Mouse (Mus musculus) adrenal gland, adult 8-10 months (tissue): Measurements from ENCODE around the gene Angptl8. TPM values are rescaled to one million over a fixed set of nuclear protein-coding genes. Genes with fewer than 3 reads are reported as not detected.
"Not testable (repeated sequence)": the region's sequence is repeated elsewhere in the genome, so short reads cannot be mapped to it uniquely, and the experiment has no call there.

Experiments
- DNase-seq: peaks from one replicate; pipeline ENCODE4 v3.0.0; 2022
- total RNA-seq, 4 experiments: library from RNA; stranded (reverse); gene quantifications; 2 replicates each; pipeline ENCODE4 v1.2.4; 2022

Angptl8 gene
- total RNA-seq, 4 experiments from 2014 or later, result 1.5 to 12.0 (median 7.7) TPM

DNA sequence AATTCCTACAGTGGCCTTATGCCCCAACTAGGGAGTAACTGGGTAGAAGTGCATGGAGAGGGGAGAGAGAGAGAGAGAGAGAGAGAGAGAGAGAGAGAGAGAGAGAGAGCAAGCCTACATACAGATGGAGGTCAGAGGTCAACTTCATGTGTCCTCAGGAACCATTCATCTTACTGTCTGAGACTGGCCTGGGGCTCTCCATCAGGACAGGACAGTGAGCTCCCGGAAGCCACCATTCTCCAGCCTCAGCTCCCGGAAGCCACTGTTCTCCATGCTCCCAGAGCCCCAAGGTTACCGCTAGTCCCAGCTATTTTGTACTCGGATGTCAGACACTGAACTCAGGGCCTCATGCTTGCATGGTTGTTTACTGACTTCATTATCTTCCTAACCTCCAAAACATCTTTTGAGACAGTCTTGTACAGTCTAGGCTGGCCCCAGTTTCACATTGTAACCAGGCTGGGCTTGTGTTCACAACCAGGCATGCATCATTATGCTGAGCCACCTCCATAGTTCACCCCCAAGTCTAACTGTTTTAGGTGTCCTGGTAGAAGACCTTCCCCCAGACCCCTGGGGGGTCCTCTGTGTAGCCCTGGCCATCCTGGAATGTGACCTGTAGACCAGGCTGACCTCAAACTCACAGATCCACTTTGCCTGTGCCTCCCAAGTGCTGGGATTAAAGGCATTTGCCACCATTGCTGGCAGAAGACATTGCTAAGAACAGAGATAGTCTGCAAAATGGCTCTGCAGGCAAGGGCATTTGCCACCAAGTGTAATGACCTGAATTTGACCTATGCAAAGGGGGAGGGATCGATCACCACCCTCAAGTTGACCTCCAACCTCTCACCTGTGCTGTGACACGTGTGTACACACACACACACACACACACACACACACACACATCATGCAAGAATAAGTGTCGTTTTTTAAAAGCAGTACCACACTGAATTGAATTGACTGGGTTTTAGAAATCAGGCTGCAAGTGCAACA is 14.7 kb downstream of the Angptl8 start:
- DNase-seq, result no peak

DNA sequence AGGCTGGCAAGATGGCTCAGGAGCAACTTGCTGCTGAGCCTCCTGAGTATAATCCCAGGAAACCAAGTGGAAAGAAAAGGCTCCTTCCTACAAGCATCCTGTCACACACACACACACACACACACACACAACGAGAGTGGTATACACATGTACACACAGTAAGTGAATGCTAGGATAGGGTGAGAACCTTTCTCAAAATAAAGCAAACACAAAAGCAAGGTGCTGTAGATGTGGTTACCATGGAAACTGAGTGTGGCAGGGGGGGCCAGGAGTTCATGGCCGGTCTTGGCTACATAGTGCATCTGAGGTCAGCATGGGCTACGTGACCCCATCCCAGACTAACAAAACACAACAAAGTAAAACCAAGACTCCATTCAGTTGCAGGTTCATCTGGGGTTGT is 15.8 kb downstream of the Angptl8 start:
- no peak for DNase-seq

DNA sequence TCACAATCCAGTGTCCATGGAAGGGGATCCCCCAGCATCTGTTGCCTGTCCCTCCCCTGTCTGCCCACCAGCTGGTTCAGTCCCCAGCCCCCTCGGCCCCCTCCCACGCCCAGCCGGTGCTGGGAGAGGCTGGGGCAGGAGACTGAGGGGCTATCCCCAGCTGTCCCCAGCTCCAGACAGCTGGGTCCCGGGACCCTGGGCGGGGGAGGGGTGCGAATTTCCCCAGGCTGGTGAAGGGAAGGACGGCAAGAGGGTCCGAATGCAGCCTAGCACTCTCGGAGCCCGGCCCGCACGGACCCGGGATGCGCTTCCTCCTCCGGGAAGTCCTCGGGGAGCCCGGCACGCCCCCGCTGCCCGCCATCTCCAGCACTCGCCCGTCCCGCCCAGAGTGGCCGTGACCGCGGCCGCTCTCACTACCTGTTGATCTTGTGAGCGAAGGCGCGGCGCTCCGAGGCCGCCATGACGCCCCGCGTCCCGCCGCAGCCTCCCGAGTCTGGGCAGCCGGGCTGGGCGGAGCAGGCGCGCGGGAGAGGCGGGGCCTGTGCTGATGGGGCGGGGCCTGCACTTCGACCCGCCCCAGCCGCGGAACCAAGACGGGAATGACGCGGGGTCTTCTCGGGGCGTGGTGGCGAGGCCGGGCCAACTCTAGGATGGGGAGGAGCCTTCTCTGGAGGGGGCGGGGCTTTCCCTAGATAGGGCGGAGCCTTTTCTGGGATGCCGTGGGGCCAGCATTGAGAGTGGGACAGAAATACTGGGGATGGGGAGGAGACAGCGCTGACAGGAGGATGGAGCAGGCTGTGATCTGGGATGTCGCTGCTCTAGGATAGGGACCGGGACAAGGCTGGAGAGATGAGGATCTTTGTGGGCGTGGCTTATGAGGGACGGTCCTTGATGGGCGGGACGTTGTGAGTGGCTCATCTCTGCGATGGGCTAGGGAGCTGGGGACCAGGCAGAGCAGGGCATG is 17.1 kb downstream of the Angptl8 start, which contains the start of gene Dock6:
Gene Dock6 (minus strand): TSS at position 508 of the 964 bp plus-strand sequence.
- peak; percentile 85 for DNase-seq

DNA sequence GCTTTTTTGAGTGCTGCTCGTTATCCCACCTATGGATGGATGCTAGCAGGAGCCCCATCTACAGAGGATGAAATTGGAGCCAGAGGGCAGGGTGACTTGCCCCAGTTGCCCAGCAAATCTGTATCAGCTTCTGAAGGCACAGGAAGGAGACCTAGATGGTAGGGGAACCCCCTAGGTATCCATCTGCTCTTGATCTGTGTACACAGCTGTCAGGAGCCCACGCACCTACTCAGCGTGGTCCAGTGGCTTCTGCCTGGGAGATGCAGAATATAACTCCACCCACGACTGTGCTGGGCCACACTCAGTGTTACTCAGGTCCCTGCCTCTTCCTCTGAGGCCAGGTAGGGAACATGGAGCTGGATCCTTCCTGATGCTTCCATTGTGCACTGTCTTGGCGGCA is 18.7 kb downstream of the Angptl8 start:
- no peak for DNase-seq

DNA sequence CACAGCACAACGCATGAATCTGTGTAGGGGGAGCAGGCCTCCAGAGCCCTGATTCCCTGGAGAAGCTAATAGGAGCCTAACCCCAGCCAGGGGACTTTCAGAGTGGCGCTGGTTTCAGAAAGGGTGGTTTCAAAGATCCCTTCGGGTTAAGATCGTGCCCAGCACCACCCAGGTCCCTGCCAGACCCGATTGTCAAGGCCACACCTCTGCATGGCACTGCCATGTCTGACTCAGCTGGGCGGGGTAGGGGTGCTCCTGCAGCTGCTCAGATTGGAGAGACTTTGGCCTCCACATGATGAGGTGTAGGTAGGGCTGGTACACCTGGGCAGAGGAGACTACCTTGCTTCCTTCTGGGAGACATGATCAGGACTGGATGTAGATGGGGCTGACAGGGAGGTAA is 19.6 kb downstream of the Angptl8 start:
- no peak for DNase-seq

DNA sequence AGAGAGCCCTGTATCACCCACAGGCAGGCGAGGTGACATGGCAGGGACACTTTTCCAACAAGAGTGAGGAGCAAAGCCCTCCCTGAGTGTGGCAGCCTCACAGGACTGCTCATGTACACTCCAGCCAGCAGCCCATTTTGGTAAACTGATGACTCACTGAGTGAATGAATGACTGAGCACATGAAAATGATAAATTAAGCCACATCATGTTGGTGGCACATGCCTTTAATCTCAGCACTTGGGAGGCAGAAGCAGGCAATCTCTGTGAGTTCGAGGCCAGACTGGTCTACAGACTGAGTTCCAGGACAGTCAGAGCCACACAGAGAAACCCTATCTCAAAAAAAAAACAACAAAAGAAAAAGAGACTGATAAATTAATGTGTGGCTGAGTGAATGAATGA is 22.2 kb downstream of the Angptl8 start:
- DNase-seq, result no peak

DNA sequence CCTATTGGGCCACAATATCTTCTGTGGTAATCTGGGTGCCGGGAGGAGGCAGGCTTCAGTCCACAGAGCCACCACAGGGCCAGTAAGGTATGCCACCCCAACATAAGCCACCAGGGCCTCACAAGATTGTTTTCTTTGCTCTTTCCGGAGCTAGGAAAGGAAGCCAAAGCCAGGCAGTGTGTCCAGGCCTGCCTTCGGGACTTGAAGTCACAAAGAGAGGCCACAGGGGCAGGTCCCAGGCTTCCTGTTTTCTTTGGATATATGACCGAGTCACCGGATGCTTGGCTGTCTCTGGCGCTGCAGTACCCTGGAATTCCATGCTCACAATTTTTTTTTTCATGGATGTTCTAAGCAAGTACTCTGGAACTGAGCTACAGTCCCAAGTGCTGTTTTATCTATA is 22.8 kb downstream of the Angptl8 start:
- DNase-seq, result peak; percentile 65

DNA sequence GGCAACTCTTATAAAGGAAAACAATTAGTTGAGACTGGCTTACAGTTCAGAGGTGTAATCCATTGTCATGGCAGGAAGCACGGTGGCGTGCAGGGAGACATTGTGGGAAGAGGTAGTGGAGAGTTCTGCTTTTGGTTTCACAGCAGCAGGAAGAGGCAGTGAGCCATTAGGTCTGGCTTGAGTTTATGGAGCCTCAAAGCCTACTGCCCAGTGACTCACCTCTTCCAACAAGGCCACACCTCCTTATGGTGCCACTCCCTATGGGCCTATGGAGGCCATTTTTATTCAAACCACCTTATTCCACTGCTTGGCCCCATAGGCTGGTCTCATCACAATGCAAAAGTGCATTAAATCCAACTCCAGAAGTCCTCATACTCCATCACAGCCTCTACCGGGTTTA is 24.3 kb downstream of the Angptl8 start:
- no peak for DNase-seq

DNA sequence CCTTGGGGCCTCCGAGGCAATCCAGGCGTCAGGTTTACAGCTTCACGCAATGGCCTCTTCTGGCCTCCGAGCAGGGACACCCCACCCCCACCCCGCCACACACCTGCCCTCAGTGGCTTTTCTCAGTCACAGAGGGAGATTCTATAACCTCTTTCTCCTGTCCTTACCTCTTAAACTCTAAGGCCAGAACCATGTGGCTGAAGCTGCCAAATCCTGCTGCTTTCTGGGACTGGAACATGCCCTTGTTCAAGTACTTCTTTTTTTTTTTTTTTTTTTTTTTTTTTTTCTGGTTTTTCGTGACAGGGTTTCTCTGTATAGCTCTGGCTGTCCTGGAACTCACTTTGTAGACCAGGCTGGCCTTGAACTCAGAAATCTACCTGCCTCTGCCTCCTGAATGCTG is 25.0 kb downstream of the Angptl8 start:
- not testable (repeated sequence) for DNase-seq

DNA sequence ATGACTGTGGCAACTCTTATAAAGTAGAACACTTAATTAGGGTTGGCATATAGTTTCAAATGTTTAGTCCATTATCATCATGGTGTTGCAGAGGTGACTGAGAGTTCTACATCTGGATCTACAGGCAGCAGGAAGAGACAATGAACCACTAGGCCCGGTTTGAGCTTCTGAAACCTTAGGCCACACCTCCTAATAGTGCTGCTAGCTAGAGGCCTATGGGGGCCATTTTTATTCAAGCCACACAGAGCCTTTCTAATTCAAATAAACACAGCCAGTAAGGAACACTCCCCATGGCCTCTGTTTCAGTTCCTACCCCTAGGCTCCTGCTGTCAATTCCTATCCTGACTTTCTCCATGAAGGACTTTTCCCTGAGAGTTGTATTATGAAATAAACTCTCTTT is 26.9 kb downstream of the Angptl8 start:
- DNase-seq, result no peak

DNA sequence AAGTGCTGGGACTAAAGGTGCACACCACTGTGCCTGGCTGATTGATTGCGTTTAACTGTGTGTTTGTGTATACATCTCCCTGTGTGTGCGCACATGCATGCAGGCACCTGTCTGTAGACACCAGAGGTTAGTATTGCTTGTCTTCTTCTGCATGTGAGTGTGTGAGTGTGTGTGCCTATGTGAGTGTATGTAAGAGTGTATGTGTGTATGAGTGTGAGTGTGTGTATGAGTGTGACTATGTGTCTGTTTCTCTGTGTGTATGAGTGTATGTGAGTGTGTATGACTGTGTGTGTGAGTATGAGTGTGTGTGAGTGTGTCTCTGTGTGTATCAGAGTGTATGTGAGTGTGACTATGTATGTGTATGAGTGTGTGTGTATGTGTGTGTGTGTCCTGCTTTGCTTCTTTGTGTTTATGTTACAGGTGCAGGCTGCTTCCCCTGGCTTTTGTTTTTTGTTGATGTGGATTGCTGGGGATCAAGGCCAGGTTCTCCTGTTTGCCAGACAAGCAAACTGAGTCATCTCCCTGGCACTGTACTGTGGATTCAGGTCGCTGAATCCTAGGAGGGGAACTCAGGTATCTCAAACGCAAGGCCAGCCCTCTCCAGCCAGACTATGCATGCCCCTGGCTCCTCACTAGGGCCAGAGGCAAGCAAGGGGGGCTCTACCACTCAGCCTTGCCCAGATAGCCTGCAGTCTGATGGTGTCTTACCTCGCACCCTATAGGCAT is 30.5 kb downstream of the Angptl8 start:
- DNase-seq, result no peak

DNA sequence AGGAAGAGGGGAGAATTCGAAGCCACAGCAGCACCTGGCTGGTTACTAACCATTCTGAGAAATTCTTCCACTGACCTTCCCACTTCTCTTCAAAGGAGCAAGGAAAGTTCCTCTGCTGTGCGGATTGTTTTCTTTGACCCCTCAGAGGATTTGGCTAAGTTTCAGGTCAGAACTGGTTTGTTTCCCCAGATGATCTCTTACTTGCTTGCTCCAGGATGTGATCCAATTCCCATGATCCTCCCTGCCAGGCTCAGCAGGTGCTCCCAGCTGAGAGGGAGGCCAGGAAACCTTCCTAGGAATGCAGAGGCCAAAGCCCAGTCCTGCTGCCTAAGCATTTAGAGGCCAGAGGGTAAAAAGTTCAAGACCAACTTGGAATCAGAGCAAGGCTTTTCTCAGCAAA is 31.3 kb downstream of the Angptl8 start:
- DNase-seq, result no peak

DNA sequence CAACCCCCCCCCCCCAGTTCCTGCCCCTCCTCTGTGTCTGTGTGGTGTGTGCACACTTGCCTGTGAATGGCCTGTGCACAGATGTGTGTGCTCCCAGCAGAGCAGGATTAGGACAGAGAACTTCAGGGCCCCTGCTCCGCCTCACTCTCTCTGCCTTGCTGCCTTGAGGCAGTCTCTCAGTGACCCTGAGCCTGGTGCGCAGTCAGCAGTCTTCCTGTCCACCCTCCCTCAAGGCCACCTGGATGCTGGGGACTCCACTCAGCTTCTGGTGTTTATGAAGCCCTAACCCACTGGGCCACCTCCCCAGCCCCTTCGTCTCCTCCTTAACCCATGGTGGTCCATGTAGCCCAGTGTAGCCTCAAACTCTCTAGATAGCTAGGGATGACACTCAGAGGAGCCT is 32.4 kb downstream of the Angptl8 start:
- DNase-seq, result peak; percentile 50

DNA sequence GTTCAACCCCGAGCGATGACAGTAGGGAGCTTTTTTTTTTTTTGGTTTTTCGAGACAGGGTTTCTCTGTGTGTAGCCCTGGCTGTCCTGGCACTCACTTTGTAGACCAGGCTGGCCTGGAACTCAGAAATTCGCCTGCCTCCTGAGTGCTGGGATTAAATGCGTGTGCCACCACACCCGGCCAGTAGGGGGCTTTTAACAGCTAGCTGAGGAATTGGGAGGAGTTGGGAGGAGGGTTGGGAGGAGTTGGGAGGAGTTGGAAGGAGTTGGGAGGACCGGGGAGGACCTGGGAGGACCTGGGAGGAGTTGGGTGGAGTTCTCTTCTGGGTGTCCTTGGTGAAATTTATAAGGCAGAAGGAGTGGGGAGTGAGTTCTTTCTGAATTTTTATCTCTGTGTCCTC is 34.0 kb downstream of the Angptl8 start:
- peak; percentile 59 for DNase-seq

DNA sequence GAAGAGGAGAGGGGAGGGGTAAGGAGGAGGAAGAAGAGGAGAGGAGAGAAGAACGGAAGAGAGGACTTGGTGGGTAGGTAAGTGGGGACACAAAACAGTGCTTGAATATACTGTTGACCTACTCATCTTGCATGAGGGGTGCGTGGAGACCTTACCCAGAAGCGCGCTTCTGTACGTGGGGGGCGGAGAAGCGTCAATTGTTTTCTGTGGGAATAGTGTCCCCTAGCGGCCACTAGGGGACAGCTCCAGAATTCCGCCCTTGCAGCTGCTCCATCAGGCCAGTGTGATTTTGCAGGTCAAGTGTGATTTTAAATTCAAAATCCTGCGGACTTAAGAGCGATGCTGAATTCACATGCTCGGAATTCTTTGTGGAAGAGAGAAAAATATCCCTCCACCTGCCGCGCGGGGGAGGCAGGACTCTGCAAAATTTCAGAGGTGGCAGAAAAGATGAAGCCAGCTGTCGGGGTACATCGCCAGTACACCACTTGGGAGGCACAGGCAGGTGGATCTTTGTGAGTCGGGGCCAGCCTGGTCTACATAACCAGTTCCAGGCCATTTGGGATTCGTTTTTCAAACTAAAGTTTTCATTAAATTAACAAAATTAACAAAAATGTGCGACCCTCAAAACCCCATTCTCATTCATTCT is 35.7 kb downstream of the Angptl8 start:
- DNase-seq, result no peak

DNA sequence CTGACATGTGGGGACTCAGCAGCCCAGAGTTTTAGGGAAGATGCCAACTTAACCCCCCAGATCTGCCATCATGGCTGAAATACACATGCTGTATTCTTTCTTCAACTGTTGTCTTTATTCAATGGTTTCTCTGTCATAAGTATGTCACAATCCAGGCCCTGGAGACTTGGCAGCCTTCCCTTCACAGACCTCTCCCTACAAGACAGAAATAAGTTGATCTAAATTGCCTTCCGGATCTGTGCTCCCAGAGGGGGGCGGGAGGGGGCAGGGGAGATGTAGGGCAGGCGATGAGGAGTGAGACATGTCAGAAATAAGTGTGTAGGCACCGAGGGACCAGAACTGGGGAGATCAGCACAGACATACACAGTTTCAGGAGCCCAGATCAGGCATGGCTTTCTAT is 36.9 kb downstream of the Angptl8 start:
- no peak for DNase-seq

DNA sequence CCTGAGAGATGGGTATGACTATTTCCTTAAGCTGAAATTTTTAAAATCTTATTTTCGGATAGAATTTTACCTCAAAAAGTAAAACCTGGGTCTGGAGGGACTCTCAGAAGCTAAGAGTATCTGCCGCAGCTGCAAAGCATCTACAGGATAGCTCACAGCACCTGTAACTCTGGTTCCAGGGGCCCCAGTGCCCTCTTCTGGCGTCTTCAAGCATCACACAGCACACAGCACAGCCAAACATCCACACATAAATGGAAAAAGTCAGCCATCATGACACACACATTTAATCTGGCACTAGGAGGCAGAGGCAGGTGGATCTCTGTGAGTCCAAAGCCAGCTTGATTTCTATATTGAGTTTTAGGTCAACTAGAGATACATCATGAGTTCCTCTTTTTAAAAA is 41.3 kb downstream of the Angptl8 start:
- no peak for DNase-seq
